9 mouse cellular contexts compared by ENCODE assay signal in genomic region chr9:46112246-46112645, GRCm38 (mm10).
DNase-seq lines count a peak whose midpoint lies in the region; ATAC-seq lines count a peak whose summit lies in the region.
"Had no signal": no experiment of that assay in that cellular context is flagged by ENCODE, and none has a peak within 500 bp of the region (broad histone marks: within the 10 kb centered on the region; RNA-seq: fewer than 3 reads in every experiment).

No protein-coding gene starts in this region.

- H3K9me3 ChIP-seq in kidney, embryonic 16.5 days (ENCODE audit: low read length): no peaks in the 10 kb centered on the region
- H3K9me3 ChIP-seq in embryonic facial prominence, embryonic 11.5 days (replicated peaks; ENCODE audit: control insufficient read depth, low read length): no peaks in the 10 kb centered on the region
- H3K9me3 ChIP-seq: G1E had no signal

- H3K4me2 ChIP-seq in kidney, embryonic 16.5 days (replicated peaks; ENCODE audit: low read depth, low read length): no peak overlapping the region
- no peak overlapping the region for H3K4me2 ChIP-seq in embryonic facial prominence, embryonic 11.5 days (ENCODE audit: low read depth, low read length)

- no peak overlapping the region for H3K4me3 ChIP-seq in kidney, embryonic 16.5 days (ENCODE audit: low read length)
- no peak overlapping the region for H3K4me3 ChIP-seq in embryonic facial prominence, embryonic 11.5 days (ENCODE audit: low read depth, low read length)

- H3K4me1 ChIP-seq in kidney, embryonic 16.5 days (ENCODE audit: insufficient read depth, low read length): peaks cover 40% of the 10 kb centered on the region
- H3K4me1 ChIP-seq in embryonic facial prominence, embryonic 11.5 days (ENCODE audit: control insufficient read depth, insufficient read depth, low read length): no peaks in the 10 kb centered on the region

- DNase-seq in kidney, adult 11 months: no peak
- DNase-seq in embryonic facial prominence, embryonic 11.5 days (ENCODE audit: low spot score): peak; percentile 36
- peak; percentile 28 for DNase-seq in heart, postnatal 25 days (ENCODE audit: low spot score)
- DNase-seq in lung, postnatal 4 days: peak; percentile 53 to 66
- no peak for DNase-seq in cerebellum, postnatal 36 days
- DNase-seq in spleen, adult 12 weeks (ENCODE audit: low spot score): no peak

- no peak overlapping the region for H3K9ac ChIP-seq in kidney, embryonic 16.5 days (replicated peaks; ENCODE audit: low read length)
- H3K9ac ChIP-seq in embryonic facial prominence, embryonic 11.5 days (replicated peaks; ENCODE audit: low read length): no peak overlapping the region

- H3K27ac ChIP-seq in kidney, embryonic 16.5 days (ENCODE audit: low read length): peak overlapping the region; percentile 44; the same call in 1 of the 2 replicates
- H3K27ac ChIP-seq in embryonic facial prominence, embryonic 11.5 days (replicated peaks; ENCODE audit: low read depth, low read length): no peak overlapping the region

- intact Hi-C loops in heart, postnatal 25 days (cut with DNase I): no loop called here

- no peaks in the 10 kb centered on the region for H3K36me3 ChIP-seq in kidney, embryonic 16.5 days (ENCODE audit: insufficient read depth, low read length)
- H3K36me3 ChIP-seq in embryonic facial prominence, embryonic 11.5 days (replicated peaks; ENCODE audit: control insufficient read depth, insufficient read depth, low read depth, low read length): no peaks in the 10 kb centered on the region

- H3K27me3 ChIP-seq in kidney, embryonic 16.5 days (ENCODE audit: insufficient read depth, low read length): no peaks in the 10 kb centered on the region
- no peaks in the 10 kb centered on the region for H3K27me3 ChIP-seq in embryonic facial prominence, embryonic 11.5 days (ENCODE audit: control insufficient read depth, insufficient read depth, low read length)

- WGBS in kidney, embryonic 16.5 days: 45% methylated on average over 5 of the region's 5 CpGs
- WGBS in embryonic facial prominence, embryonic 11.5 days: 65% methylated on average over 5 of the region's 5 CpGs

- no peak for ATAC-seq in kidney, embryonic 16.5 days (ENCODE audit: low FRiP score, low TSS enrichment)
- ATAC-seq in embryonic facial prominence, embryonic 11.5 days (replicated peaks; ENCODE audit: insufficient number of reproducible peaks, low FRiP score, low TSS enrichment, low read depth): no peak
- ATAC-seq in megakaryocyte-erythroid progenitor cell, adult 5-6 weeks (replicated peaks; ENCODE audit: low FRiP score, low TSS enrichment, poor library complexity, severe bottlenecking): no peak

Comparison
In these comparisons a context has a peak if more than half of its experiments do, and no peak if none do; other contexts are left out.
1. DNase-seq: peak in embryonic facial prominence, embryonic 11.5 days (single experiment), heart, postnatal 25 days (single experiment) and lung, postnatal 4 days (2 of 2); none in kidney, adult 11 months (single experiment), cerebellum, postnatal 36 days (0 of 2) and spleen, adult 12 weeks (single experiment).